Mouse (Mus musculus) embryonic fibroblast, embryonic 13.5 days (primary cell): ENCODE measurements around the gene Tns1. TPM values are rescaled to one million over a fixed set of nuclear protein-coding genes. Genes with fewer than 3 reads are reported as not detected.

ENCODE experiments used
- H3K27ac ChIP-seq: 2 replicates; pipeline ENCODE4 v1.5.1; 2012; ENCODE audit warnings: low read length, control low read depth, inconsistent platforms; ENCODE audit not compliant: insufficient read depth
- H3K4me1 ChIP-seq: 2 replicates; pipeline ENCODE4 v1.6.1; 2011; ENCODE audit warnings: low read length; ENCODE audit not compliant: control insufficient read depth, insufficient read depth
- H3K4me3 ChIP-seq: 2 replicates; pipeline ENCODE4 v1.5.1; 2011; ENCODE audit warnings: mild to moderate bottlenecking, control low read depth, low read length; ENCODE audit not compliant: insufficient read depth
- CTCF ChIP-seq: IDR thresholded peaks from 2 replicates; pipeline ENCODE4 v1.5.1; 2011; ENCODE audit warnings: mild to moderate bottlenecking, control low read depth, low read length, moderate library complexity, borderline replicate concordance; ENCODE audit not compliant: insufficient read depth
- POLR2A ChIP-seq: IDR thresholded peaks from 2 replicates; pipeline ENCODE4 v1.6.1; 2011; ENCODE audit warnings: low read depth, mild to moderate bottlenecking, control low read depth, low read length, moderate library complexity
- polyA plus RNA-seq: library from polyadenylated mRNA; stranded (reverse); fragments of >200 nt; gene quantifications from 2 replicates; pipeline ENCODE4 v1.2.4, GENCODE M21; 2011; ENCODE audit warnings: low read depth; ENCODE audit not compliant: missing spikeins, insufficient read length

Tns1 gene
- polyA plus RNA-seq, 1 experiment, result 122 TPM

GRCm38 (mm10) chr1:73956320-73956719 lies 167.9 kb downstream of the Tns1 start:
- Histone ChIP-seq H3K4me3 (no peak overlapping the region), H3K4me1 (peaks cover 31% of the 10 kb centered on the region), H3K27ac (peak overlapping the region; percentile 4; the same call in 1 of the 2 replicates)
- no peak for TF ChIP-seq CTCF
- no peak for TF ChIP-seq POLR2A

GRCm38 (mm10) chr1:73955259-73955842 lies 168.9 kb downstream of the Tns1 start:
- Histone ChIP-seq H3K4me1 (peaks cover 31% of the 10 kb centered on the region), H3K4me3 (no peak overlapping the region), H3K27ac (peak overlapping the region; percentile 41)
- no peak for TF ChIP-seq CTCF

DNA sequence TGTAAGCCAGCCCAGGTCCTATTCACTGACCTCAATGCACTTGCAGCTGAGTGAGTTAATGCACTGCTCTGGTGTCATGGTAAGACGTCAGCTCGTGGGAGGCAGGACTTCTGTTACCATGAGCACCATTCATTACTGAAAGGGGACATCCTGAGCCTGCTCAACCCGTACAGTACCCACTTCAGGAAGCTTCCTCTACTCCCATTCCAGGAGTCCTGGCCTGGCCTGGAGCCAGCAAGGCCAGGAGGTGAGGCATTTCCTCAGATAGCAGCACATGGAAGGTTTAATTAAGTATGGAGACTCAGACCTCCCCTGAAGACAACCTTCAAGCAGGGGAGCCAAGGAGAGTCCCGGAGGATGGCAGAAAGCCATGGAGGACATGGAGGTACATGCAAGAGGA lies 169.6 kb downstream of the Tns1 start:
- no peak for TF ChIP-seq CTCF
- no peak for TF ChIP-seq POLR2A
- peaks cover 31% of the 10 kb centered on the region for H3K4me1 ChIP-seq
- peak overlapping the region; percentile 41; the same call in 1 of the 2 replicates for H3K27ac ChIP-seq
- no peak overlapping the region for H3K4me3 ChIP-seq

- Histone ChIP-seq H3K27ac (no peak overlapping the region), H3K4me3 (no peak overlapping the region), H3K4me1 (peaks cover 31% of the 10 kb centered on the region)
- TF ChIP-seq CTCF (no peak), POLR2A (no peak)
These were observed 170.2 kb downstream of the Tns1 start for GRCm38 (mm10) chr1:73954015-73954408.

DNA sequence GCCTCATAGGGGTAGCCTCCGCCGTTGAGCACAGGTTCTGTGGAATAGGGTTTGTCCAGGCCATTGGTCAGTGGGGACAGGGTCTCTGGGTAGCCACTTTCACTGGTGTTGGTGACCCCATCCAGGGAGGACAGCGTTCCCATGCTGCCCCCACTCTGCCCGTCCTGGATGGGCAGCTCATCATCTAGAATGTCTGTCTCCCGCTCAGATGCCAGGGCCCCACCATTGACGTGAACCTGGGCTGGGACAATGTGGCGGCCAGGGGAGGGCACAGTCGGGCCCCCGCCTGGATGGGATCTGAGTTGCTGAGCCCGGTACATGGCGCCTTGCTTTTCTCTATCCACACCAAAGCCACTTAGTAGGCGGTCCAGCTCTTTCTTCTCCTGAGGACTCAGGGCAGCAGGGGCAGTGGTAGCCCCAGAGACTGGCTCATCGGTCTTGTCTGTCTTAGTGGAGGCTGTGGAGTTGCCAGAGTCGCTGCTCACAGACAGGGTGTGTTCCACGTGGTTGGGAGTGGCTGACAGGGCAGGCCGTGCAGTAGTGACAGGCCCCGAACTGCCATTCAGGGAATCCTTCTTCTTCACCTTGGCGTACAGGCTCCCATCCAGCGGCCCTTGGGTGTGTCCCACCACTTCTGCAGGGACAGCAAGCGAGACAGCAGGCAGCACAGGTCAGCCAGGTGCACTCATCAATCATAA lies 170.8 kb downstream of the Tns1 start:
- no peak overlapping the region for H3K4me3 ChIP-seq
- H3K27ac ChIP-seq, result no peak overlapping the region
- H3K4me1 ChIP-seq, result peaks cover 32% of the 10 kb centered on the region
- TF ChIP-seq CTCF (no peak), POLR2A (no peak)

GRCm38 (mm10) chr1:73952598-73952997 lies 171.7 kb downstream of the Tns1 start:
- no peak for TF ChIP-seq POLR2A
- TF ChIP-seq CTCF, result no peak
- Histone ChIP-seq H3K27ac (no peak overlapping the region), H3K4me3 (no peak overlapping the region), H3K4me1 (peaks cover 33% of the 10 kb centered on the region)

GRCm38 (mm10) chr1:73951178-73951577 lies 173.1 kb downstream of the Tns1 start:
- Histone ChIP-seq H3K4me1 (peaks cover 26% of the 10 kb centered on the region), H3K4me3 (no peak overlapping the region), H3K27ac (no peak overlapping the region)
- TF ChIP-seq CTCF (no peak), POLR2A (no peak)

DNA sequence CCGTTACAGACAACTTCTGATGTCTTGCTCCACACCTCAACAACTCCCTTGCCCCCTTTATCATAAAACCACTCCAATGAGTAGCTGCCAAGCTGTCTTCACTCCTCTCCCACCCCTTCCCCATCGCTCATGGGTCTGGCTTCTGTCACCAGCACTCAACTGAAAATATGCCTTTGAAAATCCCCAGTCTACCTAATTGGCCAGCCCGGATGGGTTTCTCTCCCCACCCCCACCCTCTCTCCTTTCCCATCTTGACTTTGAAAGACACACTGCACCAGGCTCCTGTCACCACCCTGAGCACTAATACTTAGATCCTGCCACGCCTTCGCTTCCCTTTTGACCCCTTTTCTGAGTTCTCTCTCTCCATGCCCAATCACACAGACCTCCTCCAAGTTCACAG lies 175.5 kb downstream of the Tns1 start:
- Histone ChIP-seq H3K4me3 (no peak overlapping the region), H3K27ac (no peak overlapping the region), H3K4me1 (peaks cover 15% of the 10 kb centered on the region; the same call in 1 of the 2 replicates)
- no peak for TF ChIP-seq POLR2A

DNA sequence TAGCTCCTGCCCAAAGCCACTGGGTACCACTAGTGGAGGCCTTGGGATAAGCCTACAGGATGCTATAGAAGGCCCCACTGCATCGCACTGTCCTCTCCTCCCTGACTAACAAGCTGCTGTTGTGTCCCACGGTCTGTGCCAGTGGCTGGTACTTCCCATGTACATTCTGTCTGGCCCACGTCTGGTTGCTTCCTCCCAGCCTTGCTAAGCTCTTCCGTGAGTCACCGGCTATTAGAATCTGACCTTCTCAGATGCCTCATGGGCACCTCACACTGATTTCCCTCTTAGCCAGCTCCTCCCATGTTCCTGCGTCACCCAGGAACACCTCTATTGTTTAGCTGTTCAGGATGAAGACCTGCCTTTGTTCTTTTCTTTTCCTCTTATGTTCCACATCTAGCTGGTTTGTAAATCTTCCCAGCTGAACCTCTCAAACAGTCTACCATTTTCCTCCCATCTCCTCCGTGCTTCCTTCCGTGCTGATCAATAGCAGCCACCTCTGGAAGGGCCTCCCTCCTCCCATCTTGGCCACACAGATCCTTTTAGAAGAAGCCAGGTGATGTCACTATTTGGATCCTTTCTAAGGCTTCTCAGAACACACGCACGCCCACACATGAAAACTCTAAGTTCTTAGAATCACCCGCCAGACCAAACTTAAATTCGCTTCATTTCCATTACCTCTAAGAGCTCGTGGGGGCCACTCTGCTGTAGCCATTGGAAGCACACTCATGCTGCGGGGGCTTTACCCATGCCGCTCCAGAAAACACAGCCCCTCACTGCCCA lies 176.5 kb downstream of the Tns1 start:
- TF ChIP-seq CTCF, result no peak
- no peak for TF ChIP-seq POLR2A
- H3K4me3 ChIP-seq, result no peak overlapping the region
- H3K4me1 ChIP-seq, result peaks cover 15% of the 10 kb centered on the region; the same call in 1 of the 2 replicates
- no peak overlapping the region for H3K27ac ChIP-seq

- H3K27ac ChIP-seq, result no peak overlapping the region
- no peak for TF ChIP-seq CTCF
- TF ChIP-seq POLR2A, result no peak
- peaks cover 15% of the 10 kb centered on the region; the same call in 1 of the 2 replicates for H3K4me1 ChIP-seq
- no peak overlapping the region for H3K4me3 ChIP-seq
These were observed 177.5 kb downstream of the Tns1 start for GRCm38 (mm10) chr1:73946701-73947100.
